Mouse (Mus musculus): ENCODE data around the gene Arrdc5. TPM values are rescaled to one million over a fixed set of nuclear protein-coding genes. Genes with fewer than 3 reads are reported as not detected.

Arrdc5 gene
- not detected for polyA plus RNA-seq (2014; fragmentation: Illumina TruSeq; extraction: RNeasy Lipid Tissue Mini Kit (QIAGEN cat#74804); ENCODE audit: low replicate concordance)

DNA sequence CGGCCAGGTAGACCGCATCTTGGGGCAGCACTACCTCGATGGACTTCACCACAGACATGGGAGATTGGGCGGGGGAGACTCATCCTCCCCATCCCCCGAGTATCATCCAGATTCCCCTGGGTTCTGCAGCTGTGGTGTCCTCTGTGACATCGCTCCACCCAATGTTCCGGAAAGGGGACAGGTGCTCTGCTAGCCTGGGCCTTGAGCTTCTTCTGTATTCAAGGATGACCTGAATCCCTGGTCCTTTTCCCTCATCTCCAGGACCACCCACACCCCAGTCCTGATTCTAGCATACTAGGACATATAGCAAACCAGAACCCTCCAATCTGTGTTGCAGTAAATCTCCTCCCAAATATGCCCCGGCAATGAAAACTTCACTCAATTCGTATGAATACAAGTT is at the start of gene Arrdc5:
Arrdc5 (minus strand) TSS at position 101 of the 400 bp plus-strand sequence.

DNA sequence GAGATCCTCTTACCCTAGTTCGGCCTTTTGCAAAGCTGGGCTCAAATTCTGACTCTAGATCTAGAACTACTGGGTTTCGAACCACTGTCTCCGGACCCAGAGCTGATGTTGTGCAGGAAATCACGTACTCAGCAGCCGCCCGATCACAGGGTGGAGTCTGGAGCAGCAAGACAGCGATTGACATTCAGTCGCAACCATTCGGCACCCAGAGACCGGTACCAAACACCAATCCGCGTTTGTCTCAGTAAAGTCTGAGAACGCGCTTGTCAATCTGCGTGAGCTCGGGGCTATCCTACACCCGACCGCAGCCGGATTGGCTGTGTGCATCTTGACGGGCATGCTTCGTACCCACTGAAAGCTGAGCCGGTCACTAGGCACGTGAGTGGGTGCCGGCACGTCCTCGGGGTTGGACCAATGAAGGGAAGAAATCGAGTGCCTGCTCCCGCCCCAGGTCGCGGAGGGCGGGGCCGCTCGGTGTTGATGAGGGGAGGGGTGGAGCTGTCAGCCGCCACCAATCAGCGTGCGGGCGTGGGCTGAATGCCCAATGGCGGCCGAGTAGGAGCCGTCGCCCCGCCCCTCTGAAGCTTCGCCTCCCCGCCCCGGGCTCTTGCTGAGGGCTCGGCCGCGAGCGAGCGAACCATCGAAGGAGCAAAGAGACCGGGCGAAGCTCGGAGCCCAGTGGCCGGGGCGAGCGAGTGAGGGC is 25.5 kb upstream of the Arrdc5 start, which contains the start of gene Kdm4b:
Kdm4b (plus strand) TSS at position 613 of the 703 bp plus-strand sequence.

DNA sequence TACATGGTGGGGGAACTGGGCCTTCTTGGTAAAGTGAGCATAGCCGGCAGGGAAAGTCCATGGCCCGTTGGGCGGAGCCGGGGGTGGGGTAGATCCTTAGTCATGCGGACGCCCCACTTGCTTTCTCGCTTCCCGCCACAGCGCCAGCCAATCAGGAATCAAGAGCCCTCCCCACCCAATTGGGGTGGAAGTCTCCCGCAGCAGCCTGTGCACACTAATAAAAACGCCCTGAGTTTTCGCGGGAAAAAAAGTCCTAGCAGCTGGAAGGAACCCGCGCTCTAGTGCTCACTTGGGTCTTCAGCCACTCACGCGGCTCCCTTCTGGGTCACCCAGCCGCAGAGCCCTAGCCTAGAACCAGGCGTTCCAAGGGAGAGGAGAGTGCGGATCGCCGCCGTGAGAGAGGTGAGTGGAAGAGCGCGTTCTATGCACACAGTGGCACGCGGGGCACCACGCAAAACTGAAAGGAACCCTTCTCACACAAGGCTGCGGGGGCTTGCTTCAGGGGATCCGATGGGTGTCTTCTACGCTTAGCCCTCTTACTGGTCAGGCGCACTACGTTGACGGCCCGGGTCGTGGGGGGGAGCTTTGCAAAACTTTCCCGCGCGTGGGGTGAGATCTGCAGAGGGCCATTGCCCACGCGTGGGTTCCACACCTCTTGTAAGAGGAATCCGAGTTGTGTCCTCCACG is 3.2 kb upstream of the Arrdc5 start, which contains the start of gene Uhrf1:
Uhrf1 (plus strand) TSS at position 162 of the 687 bp plus-strand sequence.

DNA sequence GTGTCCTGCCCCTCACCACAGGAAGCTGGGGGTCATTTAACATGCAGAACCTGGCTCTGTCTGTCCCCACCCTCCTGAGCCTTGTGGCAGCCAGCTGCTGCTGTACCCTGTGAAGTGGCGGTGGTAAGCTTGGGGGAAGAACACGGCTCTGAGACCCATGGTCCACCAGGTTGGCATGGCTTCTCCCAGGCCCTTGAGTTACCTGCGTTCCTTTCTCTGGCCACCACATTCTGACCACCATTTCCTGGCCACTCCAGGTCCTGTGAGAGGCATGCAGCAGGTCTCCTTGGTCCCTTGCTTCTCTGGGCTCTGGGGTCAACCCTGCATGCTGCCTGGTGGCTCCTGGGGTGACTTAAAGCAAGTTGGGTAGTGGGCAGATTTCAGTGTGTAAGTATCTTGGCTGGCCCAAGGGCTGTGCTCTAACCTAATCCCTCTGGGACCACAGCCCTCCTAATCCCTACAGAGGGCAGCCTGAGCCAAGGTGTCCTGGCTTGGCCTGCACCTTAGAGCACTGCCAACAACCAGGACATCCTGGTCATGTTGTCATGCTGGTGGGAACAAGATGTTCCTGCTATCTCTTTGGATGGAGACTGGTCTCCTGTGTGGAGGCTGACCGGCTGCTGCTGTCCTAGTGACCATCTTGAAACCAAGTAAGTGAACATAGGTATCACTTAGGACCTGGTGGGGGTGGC is 7.4 kb downstream of the Arrdc5 start, which contains the start of gene Plin3:
Plin3 (minus strand) TSS at position 343 of the 692 bp plus-strand sequence.

DNA sequence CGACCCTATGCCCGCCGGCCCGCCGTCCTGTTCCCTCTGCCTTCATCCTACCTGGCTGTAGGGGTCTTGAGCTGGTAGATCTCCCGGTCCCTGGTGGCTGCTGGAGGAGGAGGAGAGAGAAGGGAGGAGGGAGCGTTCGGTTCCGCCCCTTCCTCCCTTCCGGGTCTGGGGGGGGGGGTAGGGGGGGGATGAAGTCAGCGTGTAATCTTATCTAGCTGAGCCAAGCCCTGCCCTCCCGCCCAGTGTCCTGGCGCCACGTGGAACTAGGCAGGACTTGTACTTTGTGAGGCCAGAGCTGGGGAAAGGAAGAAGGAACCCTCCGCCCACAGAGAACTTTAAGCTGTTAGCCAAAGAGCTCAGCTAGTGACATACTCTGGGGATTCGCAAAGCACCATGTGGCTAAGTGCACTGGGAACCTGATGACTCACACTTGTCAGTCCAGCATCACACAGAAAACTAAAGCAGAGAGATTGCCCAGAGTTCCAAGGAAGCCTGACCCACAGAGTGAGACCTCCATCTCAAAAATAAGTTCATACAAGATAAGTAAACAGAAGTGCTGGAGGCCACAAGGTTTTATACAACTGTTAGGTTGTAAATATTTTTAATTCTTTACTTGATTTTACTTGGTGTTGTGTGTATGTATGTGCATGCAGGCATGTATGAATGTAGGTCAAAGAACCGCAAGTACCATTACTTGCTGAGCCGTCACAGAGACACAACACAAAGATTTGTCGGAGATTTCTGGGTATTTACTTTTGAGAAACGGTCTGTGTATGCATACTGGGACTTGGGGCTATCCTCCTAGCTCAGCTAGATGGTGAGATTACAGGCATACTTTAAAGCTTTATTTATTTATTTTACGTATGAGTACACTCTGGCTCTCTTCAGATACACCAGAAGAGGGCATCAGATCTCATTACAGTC is 23.2 kb downstream of the Arrdc5 start, which contains the start of gene Ticam1:
Ticam1 (minus strand) TSS at position 144 of the 924 bp plus-strand sequence.

DNA sequence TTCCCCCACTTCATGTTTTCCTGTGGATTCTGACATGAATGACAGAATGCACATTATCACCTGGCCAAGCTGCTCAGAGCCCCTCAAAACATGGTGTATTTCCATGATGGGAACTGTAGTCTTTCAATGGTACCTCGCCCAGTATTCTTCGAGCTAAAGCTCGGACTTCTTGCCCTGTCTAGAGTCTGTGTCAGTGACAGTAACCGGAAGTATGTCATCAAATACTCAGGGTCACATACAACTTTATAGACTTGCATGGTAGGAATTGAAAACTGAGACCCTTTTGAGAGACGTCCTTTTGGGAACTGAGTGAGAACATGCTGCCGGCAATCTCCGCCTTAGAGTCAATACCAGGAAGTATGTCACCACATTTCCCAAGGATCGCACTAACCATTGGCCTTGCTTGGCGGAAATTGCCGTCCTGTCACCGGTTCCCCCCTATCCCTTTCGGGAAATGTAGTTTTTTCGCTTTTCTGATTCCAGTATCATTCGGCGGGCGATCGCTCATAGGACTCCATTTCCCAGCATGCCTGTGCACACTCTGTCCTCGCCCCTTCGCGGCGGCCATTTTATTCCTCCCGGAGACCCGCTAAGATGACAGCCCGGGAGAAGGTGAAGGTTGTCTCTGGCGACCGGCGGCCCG is 43.7 kb downstream of the Arrdc5 start, which contains the start of gene Fem1a:
Fem1a (plus strand) TSS at position 572 of the 643 bp plus-strand sequence.

Other genes with a start within 250 kb of the Arrdc5 start
- gene Ubxn6, start 225.3 kb downstream of the Arrdc5 start, polyA plus RNA-seq (2014; fragmentation: Illumina TruSeq; extraction: RNeasy Lipid Tissue Mini Kit (QIAGEN cat#74804); ENCODE audit: low replicate concordance): 14.4 TPM
- gene Hdgfl2, start 220.7 kb downstream of the Arrdc5 start, polyA plus RNA-seq (2014; fragmentation: Illumina TruSeq; extraction: RNeasy Lipid Tissue Mini Kit (QIAGEN cat#74804); ENCODE audit: low replicate concordance): 2.2 TPM
- 0.41 TPM for gene Plin4, start 190.5 kb downstream of the Arrdc5 start, polyA plus RNA-seq (2014; fragmentation: Illumina TruSeq; extraction: RNeasy Lipid Tissue Mini Kit (QIAGEN cat#74804); ENCODE audit: low replicate concordance)
- not detected for gene Plin5, start 182.7 kb downstream of the Arrdc5 start, polyA plus RNA-seq (2014; fragmentation: Illumina TruSeq; extraction: RNeasy Lipid Tissue Mini Kit (QIAGEN cat#74804); ENCODE audit: low replicate concordance)
- gene Lrg1, start 178.3 kb downstream of the Arrdc5 start, polyA plus RNA-seq (2014; fragmentation: Illumina TruSeq; extraction: RNeasy Lipid Tissue Mini Kit (QIAGEN cat#74804); ENCODE audit: low replicate concordance): not detected
- not detected for gene Sema6b, start 159.9 kb downstream of the Arrdc5 start, polyA plus RNA-seq (2014; fragmentation: Illumina TruSeq; extraction: RNeasy Lipid Tissue Mini Kit (QIAGEN cat#74804); ENCODE audit: low replicate concordance)
- 0.97 TPM for gene Tnfaip8l1, start 137.8 kb downstream of the Arrdc5 start, polyA plus RNA-seq (2014; fragmentation: Illumina TruSeq; extraction: RNeasy Lipid Tissue Mini Kit (QIAGEN cat#74804); ENCODE audit: low replicate concordance)
- gene Mydgf, start 116.4 kb downstream of the Arrdc5 start, polyA plus RNA-seq (2014; fragmentation: Illumina TruSeq; extraction: RNeasy Lipid Tissue Mini Kit (QIAGEN cat#74804); ENCODE audit: low replicate concordance): 5.6 TPM
- gene Dpp9, start 81.4 kb downstream of the Arrdc5 start, polyA plus RNA-seq (2014; fragmentation: Illumina TruSeq; extraction: RNeasy Lipid Tissue Mini Kit (QIAGEN cat#74804); ENCODE audit: low replicate concordance): 0.15 TPM
- 2.2 TPM for gene Fem1a, start 43.5 kb downstream of the Arrdc5 start, polyA plus RNA-seq (2014; fragmentation: Illumina TruSeq; extraction: RNeasy Lipid Tissue Mini Kit (QIAGEN cat#74804); ENCODE audit: low replicate concordance)
- gene Ticam1, start 23.5 kb downstream of the Arrdc5 start, polyA plus RNA-seq (2014; fragmentation: Illumina TruSeq; extraction: RNeasy Lipid Tissue Mini Kit (QIAGEN cat#74804); ENCODE audit: low replicate concordance): 0.63 TPM
- 90.5 TPM for gene Plin3, start 7.4 kb downstream of the Arrdc5 start, polyA plus RNA-seq (2014; fragmentation: Illumina TruSeq; extraction: RNeasy Lipid Tissue Mini Kit (QIAGEN cat#74804); ENCODE audit: low replicate concordance)
- gene Uhrf1, start 3.0 kb upstream of the Arrdc5 start, polyA plus RNA-seq (2014; fragmentation: Illumina TruSeq; extraction: RNeasy Lipid Tissue Mini Kit (QIAGEN cat#74804); ENCODE audit: low replicate concordance): 12.6 TPM
- 0.52 TPM for gene Kdm4b, start 25.8 kb upstream of the Arrdc5 start, polyA plus RNA-seq (2014; fragmentation: Illumina TruSeq; extraction: RNeasy Lipid Tissue Mini Kit (QIAGEN cat#74804); ENCODE audit: low replicate concordance)
- 0.37 TPM for gene Ptprs, start 176.2 kb upstream of the Arrdc5 start, polyA plus RNA-seq (2014; fragmentation: Illumina TruSeq; extraction: RNeasy Lipid Tissue Mini Kit (QIAGEN cat#74804); ENCODE audit: low replicate concordance)
- not detected for gene Znrf4, start 212.1 kb upstream of the Arrdc5 start, polyA plus RNA-seq (2014; fragmentation: Illumina TruSeq; extraction: RNeasy Lipid Tissue Mini Kit (QIAGEN cat#74804); ENCODE audit: low replicate concordance)

All from small intestine, adult 10 weeks (tissue).